Mouse (Mus musculus) neural tube, embryonic 14.5 days (tissue): ENCODE results near the gene Cyfip2. TPM values are rescaled to one million over a fixed set of nuclear protein-coding genes. Genes with fewer than 3 reads are reported as not detected.
A peak's percentile ranks its signal among the peaks of the same experiment; 100 is the strongest.

Source experiments
- ATAC-seq: fragments of 200-750 bp; cut with Nextera tagmentation; 2 replicates; pipeline ENCODE4 v1.8.0; 2017; ENCODE audit warnings: low read depth, mild to moderate bottlenecking, moderate TSS enrichment, moderate library complexity
- H3K27ac ChIP-seq: fragments of 300-500 bp; sonication (generic); 2 replicates; pipeline ENCODE4 v1.5.1; 2014; ENCODE audit warnings: low read depth, mild to moderate bottlenecking, control low read depth, low read length, moderate library complexity, mixed read lengths
- H3K27me3 ChIP-seq: fragments of 300-500 bp; sonication (generic); 2 replicates; pipeline ENCODE4 v1.6.1; 2014; ENCODE audit warnings: low read length; ENCODE audit not compliant: control insufficient read depth, insufficient read depth
- H3K36me3 ChIP-seq: fragments of 300-500 bp; sonication (generic); 2 replicates; pipeline ENCODE4 v1.6.1; 2014; ENCODE audit warnings: low read length, mixed read lengths; ENCODE audit not compliant: control insufficient read depth, insufficient read depth
- H3K4me1 ChIP-seq: fragments of 300-500 bp; sonication (generic); 2 replicates; pipeline ENCODE4 v1.6.1; 2014; ENCODE audit warnings: low read length; ENCODE audit not compliant: control insufficient read depth, insufficient read depth
- H3K4me2 ChIP-seq: fragments of 300-500 bp; sonication (generic); 2 replicates; pipeline ENCODE4 v1.6.1; 2014; ENCODE audit warnings: mild to moderate bottlenecking, low read depth, low read length, control low read depth
- H3K4me3 ChIP-seq: fragments of 300-500 bp; sonication (generic); 2 replicates; pipeline ENCODE4 v1.5.1; 2014; ENCODE audit warnings: low read depth, low read length, control low read depth, mixed read lengths
- H3K9ac ChIP-seq: fragments of 300-500 bp; sonication (generic); replicated peaks from 2 replicates; pipeline ENCODE4 v1.6.1; 2014; ENCODE audit warnings: low read depth, mild to moderate bottlenecking, control low read depth, low read length, mixed read lengths
- H3K9me3 ChIP-seq: fragments of 300-500 bp; sonication (generic); 2 replicates; pipeline ENCODE4 v1.6.1; 2016; ENCODE audit warnings: low read length; ENCODE audit not compliant: control insufficient read depth
- WGBS: fragments of 180-500 bp; shearing (Covaris S2); extraction: QIAGEN DNeasy Blood & Tissue Kit; methylation state at CpG from one replicate; pipeline ENCODE4 v1.1.7; 2014; 5-methylcytosine and 5-hydroxymethylcytosine counted together
- polyA plus RNA-seq: library from polyadenylated mRNA; unstranded; fragments of >200 nt; fragmentation: Nextera tagmentation; extraction: Ambion mirVana; gene quantifications from 2 replicates; pipeline ENCODE4 v1.2.1, GENCODE M21; 2014

The Cyfip2 gene
- polyA plus RNA-seq, 1 experiment from 2014 or later, result 129 TPM

GRCm38 (mm10) chr11:46332217-46332616, 19.6 kb upstream of the Cyfip2 start:
- H3K36me3 ChIP-seq, result no peaks in the 10 kb centered on the region
- ATAC-seq, result no peak
- 91% methylated on average over 8 of the region's 8 CpGs for WGBS
- H3K9ac ChIP-seq, result no peak overlapping the region
- no peak overlapping the region for H3K4me2 ChIP-seq
- no peak overlapping the region for H3K4me3 ChIP-seq
- H3K27me3 ChIP-seq, result no peaks in the 10 kb centered on the region
- no peaks in the 10 kb centered on the region for H3K4me1 ChIP-seq
- no peaks in the 10 kb centered on the region for H3K9me3 ChIP-seq
- no peak overlapping the region for H3K27ac ChIP-seq

DNA sequence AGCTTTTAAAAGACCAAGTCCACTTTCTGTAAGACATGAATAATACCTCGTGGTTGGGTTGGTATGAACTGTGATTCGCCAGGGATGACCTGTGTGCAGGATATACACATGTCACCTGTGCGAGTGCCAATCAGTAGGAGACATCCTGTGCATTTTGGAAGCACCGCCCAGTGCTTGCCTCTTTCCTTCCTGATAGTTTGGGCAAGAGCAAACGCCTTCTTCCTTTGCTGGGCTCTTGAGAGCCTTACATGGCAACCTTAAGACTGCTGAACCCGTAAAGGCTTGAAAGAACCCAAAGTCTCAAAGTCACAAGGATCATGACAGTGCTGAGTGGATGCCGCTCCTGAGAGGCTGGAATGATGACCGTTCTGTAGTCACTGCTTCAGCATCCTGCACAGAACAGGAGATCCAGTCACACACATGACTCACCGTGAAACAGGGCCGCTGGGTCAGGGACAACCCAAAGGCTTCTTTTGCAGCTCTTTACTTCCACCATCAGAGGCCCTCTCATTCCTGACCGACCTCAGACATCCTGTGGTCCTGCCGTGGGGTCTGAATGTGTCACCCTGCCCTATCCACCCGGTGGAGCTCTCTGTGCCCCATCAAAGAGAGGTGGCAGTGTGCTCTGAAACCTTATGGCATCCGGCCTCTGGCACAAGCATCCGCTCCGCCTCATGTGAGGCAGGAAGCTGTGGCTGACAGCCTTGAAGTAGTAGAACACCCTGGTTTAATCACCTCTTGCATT, 13.8 kb upstream of the Cyfip2 start:
- Histone ChIP-seq H3K27me3 (no peaks in the 10 kb centered on the region), H3K4me2 (no peak overlapping the region), H3K27ac (no peak overlapping the region), H3K36me3 (no peaks in the 10 kb centered on the region), H3K9ac (no peak overlapping the region), H3K4me3 (no peak overlapping the region), H3K9me3 (no peaks in the 10 kb centered on the region), H3K4me1 (no peaks in the 10 kb centered on the region)
- WGBS, result 92% methylated on average over 16 of the region's 16 CpGs
- ATAC-seq, result no peak

DNA sequence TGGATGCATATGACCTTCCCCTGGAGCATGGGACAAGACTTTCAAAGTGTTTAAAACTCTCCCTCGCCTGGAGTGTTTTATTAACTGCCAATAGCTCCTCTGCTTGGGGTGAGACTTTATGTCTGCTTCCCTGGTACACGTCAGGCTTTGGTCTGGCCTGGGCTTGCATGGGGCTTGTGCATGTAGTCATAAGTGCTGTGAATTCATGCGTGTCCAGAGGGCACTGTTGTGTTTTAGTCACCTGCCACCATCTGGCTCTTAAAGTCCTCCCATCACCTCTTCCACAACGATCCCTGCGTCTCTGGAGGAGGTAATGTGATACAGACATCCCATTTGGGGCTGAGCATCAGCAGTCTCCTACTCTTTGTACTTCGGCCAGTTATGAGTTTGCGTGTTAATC, 8.9 kb upstream of the Cyfip2 start:
- H3K9me3 ChIP-seq, result no peaks in the 10 kb centered on the region
- ATAC-seq, result no peak
- H3K4me1 ChIP-seq, result no peaks in the 10 kb centered on the region
- no peaks in the 10 kb centered on the region for H3K27me3 ChIP-seq
- H3K4me2 ChIP-seq, result no peak overlapping the region
- WGBS, result 77% methylated on average over 7 of the region's 7 CpGs
- H3K9ac ChIP-seq, result no peak overlapping the region
- no peaks in the 10 kb centered on the region for H3K36me3 ChIP-seq
- no peak overlapping the region for H3K27ac ChIP-seq
- H3K4me3 ChIP-seq, result no peak overlapping the region

DNA sequence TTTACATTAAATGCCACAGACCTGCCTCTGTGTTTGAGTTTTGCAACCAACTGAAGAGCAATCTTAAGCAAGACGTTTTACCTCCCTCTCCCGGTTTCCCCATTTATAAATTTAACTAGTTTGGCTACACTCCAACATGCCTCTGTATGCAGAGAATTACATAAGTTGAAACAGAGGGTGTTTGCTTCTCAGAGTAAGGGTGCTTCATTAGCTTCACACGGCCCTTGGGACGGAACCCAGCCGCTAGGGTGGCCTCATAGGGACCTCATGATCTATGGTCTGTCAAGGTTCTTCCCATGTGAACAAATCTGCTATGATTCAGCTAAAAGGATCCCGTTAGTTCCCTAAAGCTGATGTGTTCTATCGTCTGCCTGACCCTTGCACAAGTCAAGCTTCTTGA, 1.9 kb upstream of the Cyfip2 start:
- 58% methylated on average over 7 of the region's 7 CpGs for WGBS
- Histone ChIP-seq H3K9ac (no peak overlapping the region), H3K4me1 (peaks cover 11% of the 10 kb centered on the region), H3K4me2 (no peak overlapping the region), H3K27me3 (peaks cover 3% of the 10 kb centered on the region; the same call in 1 of the 2 replicates), H3K36me3 (no peaks in the 10 kb centered on the region), H3K4me3 (no peak overlapping the region), H3K9me3 (no peaks in the 10 kb centered on the region), H3K27ac (no peak overlapping the region)
- ATAC-seq, result no peak

- WGBS, result 82% methylated on average over 6 of the region's 6 CpGs
- H3K9me3 ChIP-seq, result no peaks in the 10 kb centered on the region
- H3K4me1 ChIP-seq, result peaks cover 18% of the 10 kb centered on the region
- H3K4me2 ChIP-seq, result no peak overlapping the region
- no peak overlapping the region for H3K9ac ChIP-seq
- H3K27ac ChIP-seq, result no peak overlapping the region
- H3K27me3 ChIP-seq, result peaks cover 3% of the 10 kb centered on the region; the same call in 1 of the 2 replicates
- H3K36me3 ChIP-seq, result no peaks in the 10 kb centered on the region
- no peak overlapping the region for H3K4me3 ChIP-seq
- no peak for ATAC-seq
These were observed 1.2 kb upstream of the Cyfip2 start for GRCm38 (mm10) chr11:46313851-46314250.

GRCm38 (mm10) chr11:46311703-46312522, 746 bp downstream of the Cyfip2 start:
- whole genome bisulfite sequencing, result under 1% methylated on average over 64 of the region's 71 CpGs
- H3K4me1 ChIP-seq, result peaks cover 19% of the 10 kb centered on the region
- peaks cover 3% of the 10 kb centered on the region; the same call in 1 of the 2 replicates for H3K27me3 ChIP-seq
- H3K36me3 ChIP-seq, result no peaks in the 10 kb centered on the region
- H3K9ac ChIP-seq, result peak overlapping the region; percentile 93
- peak overlapping the region; percentile 87 for H3K27ac ChIP-seq
- H3K4me2 ChIP-seq, result peak overlapping the region; percentile 92
- peak; percentile 88 for ATAC-seq
- H3K4me3 ChIP-seq, result peak overlapping the region; percentile 97
- no peaks in the 10 kb centered on the region for H3K9me3 ChIP-seq

DNA sequence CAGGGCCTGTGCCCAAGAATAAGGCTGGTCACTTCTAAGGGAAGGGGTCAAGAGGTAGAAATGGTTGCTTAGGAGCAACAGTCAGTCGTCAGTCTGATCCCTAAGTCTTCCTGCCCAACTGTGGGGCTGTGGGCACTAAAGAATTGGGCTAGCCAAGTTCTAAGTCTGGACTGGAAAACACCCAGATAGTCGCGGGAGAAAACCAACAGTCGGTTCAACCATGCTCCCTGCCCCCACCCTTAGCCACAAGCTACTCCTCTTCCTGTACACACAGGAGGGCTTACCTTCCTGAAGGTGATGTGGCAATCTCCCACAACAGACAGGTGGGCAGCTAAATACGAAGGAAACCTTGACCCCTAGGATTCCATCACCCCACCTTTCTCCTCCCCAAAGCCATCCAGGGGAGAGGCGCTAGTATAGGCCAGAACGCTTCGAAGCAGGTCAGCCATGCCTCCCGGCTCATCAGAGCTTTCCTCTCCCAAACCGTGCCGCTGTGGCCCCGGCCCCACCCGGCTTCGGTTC, 1.4 kb downstream of the Cyfip2 start:
- H3K36me3 ChIP-seq, result no peaks in the 10 kb centered on the region
- peak; percentile 3 for ATAC-seq
- H3K9me3 ChIP-seq, result no peaks in the 10 kb centered on the region
- WGBS, result 5% methylated on average over 14 of the region's 14 CpGs
- peak overlapping the region; percentile 93 for H3K9ac ChIP-seq
- H3K4me3 ChIP-seq, result peak overlapping the region; percentile 97
- H3K27ac ChIP-seq, result peak overlapping the region; percentile 87
- peak overlapping the region; percentile 92 for H3K4me2 ChIP-seq
- H3K4me1 ChIP-seq, result peaks cover 19% of the 10 kb centered on the region
- peaks cover 3% of the 10 kb centered on the region; the same call in 1 of the 2 replicates for H3K27me3 ChIP-seq

DNA sequence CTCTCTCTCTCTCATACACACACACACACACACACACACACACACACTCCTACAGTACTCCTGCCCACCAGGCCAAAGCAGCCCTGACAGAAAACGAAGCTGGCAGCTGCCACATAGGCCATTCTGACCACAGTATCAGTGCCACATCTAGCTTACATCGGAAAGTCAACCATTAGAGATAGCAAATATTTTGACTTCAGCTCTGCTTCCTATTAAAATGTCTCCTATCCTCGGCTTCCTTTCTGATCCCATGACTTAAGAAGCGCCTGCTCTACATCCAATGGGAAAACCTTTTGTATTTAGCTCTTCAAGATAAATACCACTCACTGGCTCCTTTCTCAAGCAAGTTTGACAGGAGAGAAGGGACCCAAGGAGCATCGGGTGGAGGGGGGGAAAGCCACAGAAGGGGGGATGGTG, 2.0 kb downstream of the Cyfip2 start:
- Histone ChIP-seq H3K9ac (peak overlapping the region; percentile 93), H3K27ac (peak overlapping the region; percentile 46; the same call in 1 of the 2 replicates), H3K4me3 (peak overlapping the region; percentile 97), H3K9me3 (no peaks in the 10 kb centered on the region), H3K36me3 (no peaks in the 10 kb centered on the region), H3K27me3 (peaks cover 3% of the 10 kb centered on the region; the same call in 1 of the 2 replicates), H3K4me2 (peak overlapping the region; percentile 92), H3K4me1 (peaks cover 19% of the 10 kb centered on the region)
- ATAC-seq, result peak; percentile 1; the same call in 1 of the 2 replicates
- WGBS, result 38% methylated on average over 5 of the region's 5 CpGs
